Mouse (Mus musculus) limb, embryonic 15.5 days (tissue): ENCODE data around the gene Immp1l. TPM values are rescaled to one million over a fixed set of nuclear protein-coding genes. Genes with fewer than 3 reads are reported as not detected.
A peak's percentile ranks its signal among the peaks of the same experiment; 100 is the strongest.

Source experiments
- ATAC-seq: fragments of 200-750 bp; cut with Nextera tagmentation; 2 replicates; pipeline ENCODE4 v1.8.0; 2017; ENCODE audit warnings: low read depth, moderate TSS enrichment; ENCODE audit not compliant: insufficient number of reproducible peaks, low FRiP score, low TSS enrichment
- H3K27ac ChIP-seq: fragments of 300-500 bp; sonication (generic); 2 replicates; pipeline ENCODE4 v1.5.1; 2015; ENCODE audit warnings: moderate library complexity, mild to moderate bottlenecking, inconsistent platforms
- H3K27me3 ChIP-seq: fragments of 300-500 bp; sonication (generic); 2 replicates; pipeline ENCODE4 v1.6.1; 2015; ENCODE audit warnings: inconsistent platforms
- H3K36me3 ChIP-seq: fragments of 300-500 bp; sonication (generic); 2 replicates; pipeline ENCODE4 v1.6.1; 2015; ENCODE audit warnings: inconsistent platforms
- H3K4me1 ChIP-seq: fragments of 300-500 bp; sonication (generic); 2 replicates; pipeline ENCODE4 v1.6.1; 2015; ENCODE audit warnings: inconsistent platforms
- H3K4me2 ChIP-seq: fragments of 300-500 bp; sonication (generic); 2 replicates; pipeline ENCODE4 v1.6.1; 2015; ENCODE audit warnings: mild to moderate bottlenecking, inconsistent platforms
- H3K4me3 ChIP-seq: fragments of 300-500 bp; sonication (generic); 2 replicates; pipeline ENCODE4 v1.5.1; 2015; ENCODE audit warnings: mild to moderate bottlenecking, inconsistent platforms
- H3K9ac ChIP-seq: fragments of 300-500 bp; sonication (generic); 2 replicates; pipeline ENCODE4 v1.6.1; 2015; ENCODE audit warnings: inconsistent platforms
- H3K9me3 ChIP-seq: fragments of 300-500 bp; sonication (generic); 2 replicates; pipeline ENCODE4 v1.6.1; 2016; ENCODE audit warnings: inconsistent platforms
- WGBS: fragments of 180-500 bp; shearing (Covaris S2); methylation state at CpG from one replicate; pipeline ENCODE4 v1.1.7; 2015; 5-methylcytosine and 5-hydroxymethylcytosine counted together
- polyA plus RNA-seq: library from polyadenylated mRNA; unstranded; fragments of >200 nt; fragmentation: Nextera tagmentation; extraction: Ambion mirVana; gene quantifications from 2 replicates; pipeline ENCODE4 v1.2.1, GENCODE M21; 2015

The Immp1l gene
- polyA plus RNA-seq = 116 and 133 TPM in 2 replicates

- Histone ChIP-seq H3K9me3 (no peaks in the 10 kb centered on the region), H3K27ac (peak within 1 kb of the TSS; percentile 77), H3K4me1 (peaks cover 7% of the 10 kb centered on the region; the same call in 1 of the 2 replicates), H3K4me2 (peak within 1 kb of the TSS; percentile 75), H3K4me3 (peak within 1 kb of the TSS; percentile 90), H3K9ac (peak within 1 kb of the TSS; percentile 76), H3K36me3 (no peaks in the 10 kb centered on the region), H3K27me3 (no peaks in the 10 kb centered on the region)
- ATAC-seq = peak; percentile 99
- WGBS = under 1% methylated on average over 39 of the region's 39 CpGs
Observed at GRCm38 (mm10) chr2:105903896-105904756, at the start of gene Immp1l, which contains the start of gene Elp4. Gene Immp1l, plus strand, starts transcription at chr2:105904638. Gene Elp4, minus strand, starts transcription at chr2:105904564.

- no peak overlapping the region for H3K4me3 ChIP-seq
- H3K4me1 ChIP-seq = no peaks in the 10 kb centered on the region
- no peaks in the 10 kb centered on the region for H3K36me3 ChIP-seq
- H3K9me3 ChIP-seq = no peaks in the 10 kb centered on the region
- no peak overlapping the region for H3K4me2 ChIP-seq
- H3K27me3 ChIP-seq = no peaks in the 10 kb centered on the region
- no peak overlapping the region for H3K9ac ChIP-seq
- 33% methylated on average over 2 of the region's 2 CpGs for WGBS
- no peak for ATAC-seq
- H3K27ac ChIP-seq = no peak overlapping the region
Observed at GRCm38 (mm10) chr2:105854740-105855139, 49.7 kb upstream of the Immp1l start.

GRCm38 (mm10) chr2:105873403-105873802 is 31.0 kb upstream of the Immp1l start:
- WGBS = 84% methylated on average over 1 of the region's 1 CpGs
- Histone ChIP-seq H3K4me2 (no peak overlapping the region), H3K36me3 (peaks cover 4% of the 10 kb centered on the region; the same call in 1 of the 2 replicates), H3K9ac (no peak overlapping the region), H3K4me3 (no peak overlapping the region), H3K27me3 (no peaks in the 10 kb centered on the region), H3K27ac (no peak overlapping the region), H3K9me3 (no peaks in the 10 kb centered on the region), H3K4me1 (no peaks in the 10 kb centered on the region)
- no peak for ATAC-seq

GRCm38 (mm10) chr2:105890816-105891215 is 13.6 kb upstream of the Immp1l start:
- Histone ChIP-seq H3K4me2 (no peak overlapping the region), H3K36me3 (peaks cover 16% of the 10 kb centered on the region), H3K9me3 (no peaks in the 10 kb centered on the region), H3K4me1 (no peaks in the 10 kb centered on the region), H3K9ac (no peak overlapping the region), H3K27ac (no peak overlapping the region), H3K27me3 (no peaks in the 10 kb centered on the region), H3K4me3 (no peak overlapping the region)
- no peak for ATAC-seq

GRCm38 (mm10) chr2:105904757-105905146 is 314 bp downstream of the Immp1l start:
- ATAC-seq = peak; percentile 32
- Histone ChIP-seq H3K27ac (peak overlapping the region; percentile 67), H3K36me3 (no peaks in the 10 kb centered on the region), H3K27me3 (no peaks in the 10 kb centered on the region), H3K4me3 (peak overlapping the region; percentile 90), H3K4me1 (peaks cover 7% of the 10 kb centered on the region; the same call in 1 of the 2 replicates), H3K4me2 (peak overlapping the region; percentile 62), H3K9ac (peak overlapping the region; percentile 76), H3K9me3 (no peaks in the 10 kb centered on the region)
- under 1% methylated on average over 12 of the region's 12 CpGs for WGBS

GRCm38 (mm10) chr2:105908351-105908750 is 3.9 kb downstream of the Immp1l start:
- H3K36me3 ChIP-seq = peaks cover 5% of the 10 kb centered on the region; the same call in 1 of the 2 replicates
- no peak overlapping the region for H3K4me3 ChIP-seq
- peaks cover 7% of the 10 kb centered on the region; the same call in 1 of the 2 replicates for H3K4me1 ChIP-seq
- WGBS = 87% methylated on average over 5 of the region's 5 CpGs
- no peak for ATAC-seq
- H3K4me2 ChIP-seq = no peak overlapping the region
- no peak overlapping the region for H3K27ac ChIP-seq
- no peak overlapping the region for H3K9ac ChIP-seq
- H3K9me3 ChIP-seq = no peaks in the 10 kb centered on the region
- no peaks in the 10 kb centered on the region for H3K27me3 ChIP-seq

- Histone ChIP-seq H3K4me3 (no peak overlapping the region), H3K27me3 (no peaks in the 10 kb centered on the region), H3K4me2 (no peak overlapping the region), H3K9me3 (no peaks in the 10 kb centered on the region), H3K27ac (no peak overlapping the region), H3K9ac (no peak overlapping the region), H3K4me1 (peaks cover 1% of the 10 kb centered on the region; the same call in 1 of the 2 replicates), H3K36me3 (peaks cover 5% of the 10 kb centered on the region; the same call in 1 of the 2 replicates)
- ATAC-seq = no peak
- WGBS = 85% methylated on average over 3 of the region's 3 CpGs
Observed at GRCm38 (mm10) chr2:105910611-105911010, 6.2 kb downstream of the Immp1l start.

- Histone ChIP-seq H3K4me1 (no peaks in the 10 kb centered on the region), H3K36me3 (peaks cover 5% of the 10 kb centered on the region; the same call in 1 of the 2 replicates), H3K27me3 (no peaks in the 10 kb centered on the region), H3K27ac (no peak overlapping the region), H3K9ac (no peak overlapping the region), H3K9me3 (no peaks in the 10 kb centered on the region), H3K4me2 (no peak overlapping the region), H3K4me3 (no peak overlapping the region)
- no peak for ATAC-seq
- WGBS = 86% methylated on average over 6 of the region's 6 CpGs
Observed at GRCm38 (mm10) chr2:105913655-105914366, 9.4 kb downstream of the Immp1l start.

- ATAC-seq = no peak
- Histone ChIP-seq H3K9me3 (no peaks in the 10 kb centered on the region), H3K36me3 (no peaks in the 10 kb centered on the region), H3K4me3 (no peak overlapping the region), H3K4me2 (no peak overlapping the region), H3K27ac (no peak overlapping the region), H3K9ac (no peak overlapping the region), H3K4me1 (no peaks in the 10 kb centered on the region), H3K27me3 (no peaks in the 10 kb centered on the region)
- WGBS = 88% methylated on average over 1 of the region's 1 CpGs
Observed at GRCm38 (mm10) chr2:105916671-105917070, 12.2 kb downstream of the Immp1l start.

- no peaks in the 10 kb centered on the region for H3K27me3 ChIP-seq
- no peaks in the 10 kb centered on the region for H3K9me3 ChIP-seq
- H3K4me1 ChIP-seq = no peaks in the 10 kb centered on the region
- ATAC-seq = no peak
- H3K9ac ChIP-seq = no peak overlapping the region
- no peak overlapping the region for H3K4me2 ChIP-seq
- no peak overlapping the region for H3K4me3 ChIP-seq
- H3K27ac ChIP-seq = no peak overlapping the region
- 76% methylated on average over 5 of the region's 5 CpGs for WGBS
- no peaks in the 10 kb centered on the region for H3K36me3 ChIP-seq
Observed at GRCm38 (mm10) chr2:105917623-105918346, 13.3 kb downstream of the Immp1l start.

- WGBS = 88% methylated on average over 2 of the region's 2 CpGs
- H3K4me1 ChIP-seq = no peaks in the 10 kb centered on the region
Observed at GRCm38 (mm10) chr2:105950131-105950530, 45.7 kb downstream of the Immp1l start.

More at GRCm38 (mm10) chr2:105950131-105950530, 45.7 kb downstream of the Immp1l start:
- no peak for ATAC-seq
- H3K4me2 ChIP-seq = no peak overlapping the region
- 0 out of 2 replicates have a peak, but pooled peaks cover 4% of the 10 kb centered on the region for H3K36me3 ChIP-seq
- H3K27me3 ChIP-seq = no peaks in the 10 kb centered on the region
- H3K9me3 ChIP-seq = no peaks in the 10 kb centered on the region
- no peak overlapping the region for H3K27ac ChIP-seq
- no peak overlapping the region for H3K9ac ChIP-seq
- no peak overlapping the region for H3K4me3 ChIP-seq
